Mouse (Mus musculus) large intestine, adult 2 months (tissue): ENCODE measurements around the gene Vars. TPM values are rescaled to one million over a fixed set of nuclear protein-coding genes. Genes with fewer than 3 reads are reported as not detected.
"Not testable (repeated sequence)": the region's sequence is repeated elsewhere in the genome, so short reads cannot be mapped to it uniquely, and the experiment has no call there.

Experiments used
- DNase-seq: peaks from one replicate; pipeline ENCODE4 v3.0.0-alpha.2; 2012; ENCODE audit warnings: low read depth, low spot score
- WGBS: fragments of 180-500 bp; shearing (Covaris S2); methylation state at CpG from one replicate; pipeline ENCODE4 v1.1.7; 2018; 5-methylcytosine and 5-hydroxymethylcytosine counted together
- polyA plus RNA-seq: library from polyadenylated mRNA; depleted of rRNA; stranded (reverse); fragments of >200 nt; gene quantifications from 2 replicates; pipeline ENCODE4 v1.2.3, GENCODE M21; 2012

Vars gene
- polyA plus RNA-seq, 1 experiment = 104 TPM

DNA sequence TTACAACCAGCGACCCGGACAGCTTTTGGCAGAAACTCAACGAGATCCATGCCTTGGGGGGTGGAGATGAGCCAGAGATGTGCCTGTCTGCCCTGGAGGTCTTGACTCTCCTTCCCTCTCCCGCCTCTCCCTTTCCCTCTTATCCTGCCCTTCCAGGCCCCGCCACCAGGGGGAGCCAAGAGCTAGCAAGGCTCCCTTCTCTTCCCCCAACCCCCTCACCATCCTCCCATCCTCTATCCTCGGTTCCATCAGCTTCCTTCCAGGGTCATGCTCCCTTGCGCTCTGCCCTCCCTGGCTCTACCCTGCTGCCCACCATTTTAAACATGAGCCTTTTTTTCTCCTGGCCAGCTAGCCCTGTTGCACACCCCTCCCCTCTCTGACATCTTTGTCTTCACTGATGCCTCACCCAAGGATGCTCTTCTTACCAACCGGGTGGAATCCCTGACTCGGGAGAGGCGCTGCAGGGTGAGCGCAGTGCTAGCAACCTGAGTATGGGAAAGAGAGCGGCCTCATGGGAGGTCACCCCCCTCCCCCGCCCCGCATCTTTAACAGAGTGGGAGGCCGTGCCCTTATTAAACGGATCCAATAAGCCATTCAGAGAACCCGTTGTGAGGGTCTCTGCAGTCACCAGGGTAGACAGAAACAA, 20.5 kb downstream of the Vars start:
- no peak for DNase-seq
- 24% methylated on average over 17 of the region's 17 CpGs for whole genome bisulfite sequencing

DNA sequence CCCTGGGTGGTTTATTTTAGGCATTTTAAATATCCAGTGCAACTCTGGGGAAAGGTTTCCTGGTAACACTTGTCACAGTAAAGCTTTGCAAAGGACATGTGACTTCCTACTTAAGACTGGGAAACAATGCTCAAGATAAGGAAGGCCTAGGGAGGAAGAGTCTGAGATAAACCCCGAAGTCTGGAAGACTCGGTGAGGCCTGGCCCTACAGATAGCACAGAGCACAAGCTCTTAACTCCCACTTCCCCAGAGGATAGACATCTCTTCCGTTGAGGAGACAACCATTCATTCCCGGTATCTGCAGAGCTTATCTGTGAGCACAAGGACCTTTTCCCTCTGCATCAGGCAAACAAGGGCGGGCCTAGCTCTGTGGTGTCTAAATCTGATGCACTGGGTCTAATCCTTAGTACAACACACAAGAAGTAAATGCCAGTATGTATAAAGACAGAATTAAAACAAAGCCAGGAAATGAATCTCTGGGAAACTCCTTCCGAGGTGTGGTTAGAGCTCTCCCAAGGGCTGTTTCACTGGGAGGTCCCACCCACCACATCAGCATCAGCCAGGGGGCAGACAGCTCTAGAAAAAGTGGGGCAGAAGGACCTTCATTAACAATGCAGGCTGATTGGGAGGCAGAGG, 21.2 kb downstream of the Vars start:
- 54% methylated on average over 6 of the region's 6 CpGs for WGBS
- DNase-seq = no peak

DNA sequence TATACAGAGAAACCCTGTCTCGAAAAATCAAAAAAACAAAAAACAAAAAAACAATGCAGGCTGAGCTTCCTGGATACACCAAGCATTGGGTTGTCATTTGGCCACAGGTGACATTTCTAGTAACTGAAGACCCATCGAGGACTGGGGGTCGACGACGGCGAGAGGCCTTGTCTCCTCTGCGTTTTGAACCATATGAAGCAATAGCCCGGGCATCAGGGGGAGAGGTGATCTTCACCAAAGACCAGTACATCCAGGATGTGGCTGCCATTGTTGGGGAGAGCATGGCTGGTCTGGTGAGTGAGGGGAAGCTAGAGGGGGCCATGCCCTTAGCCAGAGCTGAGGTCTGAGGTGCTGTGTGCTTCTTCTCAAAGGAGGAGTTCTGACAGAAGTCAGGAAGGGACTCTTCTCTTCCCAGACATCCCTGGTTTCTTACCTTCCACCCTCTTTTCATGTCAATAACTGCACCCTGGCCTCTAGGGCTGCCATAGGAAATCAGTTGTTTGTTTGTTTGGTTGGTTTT, 21.8 kb downstream of the Vars start:
- no peak for DNase-seq
- 92% methylated on average over 8 of the region's 8 CpGs for WGBS

DNA sequence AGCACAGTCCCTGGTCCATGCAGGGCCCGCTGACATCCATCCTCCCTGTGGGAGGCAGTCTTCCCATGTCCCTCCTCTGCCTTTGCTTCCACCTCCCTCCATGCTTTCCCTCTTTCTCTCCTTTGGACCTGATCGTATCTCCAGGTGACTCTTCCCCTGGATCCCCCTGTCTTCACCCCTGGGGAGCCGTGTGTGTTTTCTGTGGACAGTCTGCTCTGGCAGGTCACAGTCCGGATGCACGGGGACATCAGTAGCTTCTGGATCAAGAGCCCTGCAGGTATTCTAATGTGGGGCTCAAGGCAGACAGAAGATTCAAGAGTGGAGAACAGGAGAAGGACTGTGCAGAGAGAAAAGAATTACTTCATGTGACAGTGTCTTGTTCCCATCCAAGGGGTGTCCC, 22.4 kb downstream of the Vars start:
- 84% methylated on average over 5 of the region's 5 CpGs for WGBS
- no peak for DNase-seq

DNA sequence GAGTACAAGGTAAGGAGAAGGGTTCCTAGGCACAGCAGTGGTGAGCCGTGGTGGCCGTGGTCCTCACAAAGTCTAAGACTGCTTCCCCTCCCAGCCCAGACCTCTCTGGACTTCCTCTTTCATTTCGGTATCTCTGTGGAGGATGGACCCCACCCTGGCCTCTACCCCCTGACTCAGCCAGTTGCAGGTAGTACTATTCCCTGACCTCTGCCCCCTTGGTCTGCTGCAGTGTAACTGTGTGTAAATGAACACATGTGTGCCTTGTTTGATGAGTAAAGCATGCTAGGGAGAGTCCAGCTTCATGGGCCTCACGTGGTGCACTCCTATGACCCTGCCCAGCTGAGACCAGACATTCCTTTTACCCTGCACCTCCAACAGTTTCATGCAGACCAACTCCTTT, 23.0 kb downstream of the Vars start:
- WGBS = 47% methylated on average over 4 of the region's 4 CpGs
- DNase-seq = no peak

DNA sequence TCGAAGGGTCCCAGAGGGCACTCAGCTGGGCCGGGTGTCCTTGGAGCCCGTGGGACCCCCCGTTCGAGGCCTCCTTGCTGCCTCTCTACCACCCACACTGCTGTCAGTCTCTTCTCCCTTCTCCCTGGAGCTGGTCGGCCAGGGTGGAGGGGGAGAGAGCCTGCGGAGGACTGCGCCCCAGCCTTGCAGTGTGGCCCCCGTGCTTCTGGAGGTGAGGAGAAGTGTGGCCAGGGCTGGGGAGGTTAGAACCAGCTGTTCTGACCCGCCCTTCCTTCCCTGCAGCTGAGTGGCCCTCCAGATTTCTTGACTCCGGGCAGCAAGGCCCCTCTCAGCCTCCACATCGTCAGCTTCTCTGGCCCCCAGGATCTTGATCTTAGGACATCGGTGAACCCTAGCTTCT, 23.5 kb downstream of the Vars start:
- 68% methylated on average over 13 of the region's 13 CpGs for WGBS
- no peak for DNase-seq

DNA sequence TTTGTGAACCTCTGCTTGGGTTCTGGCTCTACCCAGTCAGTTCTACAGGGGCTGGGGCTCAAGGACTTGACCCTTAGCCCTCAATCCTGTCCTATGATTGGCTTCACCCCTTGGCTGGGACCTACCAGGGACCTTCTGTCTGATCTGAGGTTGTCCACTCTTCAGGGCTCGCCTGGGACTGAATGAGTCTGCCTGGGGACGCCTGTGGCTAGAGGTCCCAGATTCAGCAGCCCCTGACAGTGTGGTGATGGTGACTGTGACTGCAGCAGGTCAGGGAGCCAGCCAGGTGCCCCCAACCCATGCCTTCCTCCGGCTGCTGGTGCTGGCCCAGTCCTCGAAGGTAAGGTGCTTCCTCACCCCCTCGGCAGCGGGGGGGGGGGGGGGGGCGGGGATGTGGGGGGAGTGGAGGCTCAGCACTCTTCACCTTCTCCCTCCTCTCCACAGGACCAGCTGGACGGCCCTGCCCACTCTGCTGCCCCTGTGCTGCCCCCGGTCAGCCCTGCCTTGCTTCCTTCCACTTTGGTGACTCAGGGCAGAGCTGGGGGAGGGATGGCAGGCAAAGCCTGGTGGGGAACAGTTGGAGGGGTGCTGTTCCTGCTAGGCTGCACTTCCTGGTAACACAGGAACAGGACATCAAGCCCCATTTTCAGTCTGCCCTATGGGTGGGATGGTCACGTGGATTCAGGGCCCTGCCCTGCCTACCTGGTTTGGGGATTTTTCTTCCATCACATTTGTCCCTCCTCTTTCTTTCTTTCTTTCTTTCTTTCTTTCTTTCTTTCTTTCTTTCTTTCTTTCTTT, 24.1 kb downstream of the Vars start:
- 70% methylated on average over 10 of the region's 10 CpGs for WGBS
- DNase-seq = no peak

DNA sequence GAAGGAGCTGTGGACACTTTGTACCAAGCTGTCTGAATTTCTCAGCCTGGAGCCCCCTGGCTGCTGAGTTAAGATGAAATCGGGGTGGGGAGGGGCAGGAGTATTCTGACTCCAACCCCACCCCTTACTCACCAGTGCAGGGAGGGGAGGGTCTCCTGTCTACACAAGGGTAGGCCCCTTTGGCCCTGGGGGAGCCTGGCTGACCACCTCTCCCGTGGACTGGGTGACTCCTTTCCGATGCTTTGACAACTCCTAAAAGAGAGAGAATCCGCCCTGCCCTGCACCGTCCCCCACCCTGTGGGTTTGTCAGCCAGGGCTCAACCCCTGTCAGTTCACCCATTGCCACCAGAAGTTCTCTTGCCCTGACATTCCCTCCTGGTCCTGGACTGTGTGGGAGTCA, 25.4 kb downstream of the Vars start:
- no peak for DNase-seq
- WGBS = 81% methylated on average over 5 of the region's 5 CpGs

DNA sequence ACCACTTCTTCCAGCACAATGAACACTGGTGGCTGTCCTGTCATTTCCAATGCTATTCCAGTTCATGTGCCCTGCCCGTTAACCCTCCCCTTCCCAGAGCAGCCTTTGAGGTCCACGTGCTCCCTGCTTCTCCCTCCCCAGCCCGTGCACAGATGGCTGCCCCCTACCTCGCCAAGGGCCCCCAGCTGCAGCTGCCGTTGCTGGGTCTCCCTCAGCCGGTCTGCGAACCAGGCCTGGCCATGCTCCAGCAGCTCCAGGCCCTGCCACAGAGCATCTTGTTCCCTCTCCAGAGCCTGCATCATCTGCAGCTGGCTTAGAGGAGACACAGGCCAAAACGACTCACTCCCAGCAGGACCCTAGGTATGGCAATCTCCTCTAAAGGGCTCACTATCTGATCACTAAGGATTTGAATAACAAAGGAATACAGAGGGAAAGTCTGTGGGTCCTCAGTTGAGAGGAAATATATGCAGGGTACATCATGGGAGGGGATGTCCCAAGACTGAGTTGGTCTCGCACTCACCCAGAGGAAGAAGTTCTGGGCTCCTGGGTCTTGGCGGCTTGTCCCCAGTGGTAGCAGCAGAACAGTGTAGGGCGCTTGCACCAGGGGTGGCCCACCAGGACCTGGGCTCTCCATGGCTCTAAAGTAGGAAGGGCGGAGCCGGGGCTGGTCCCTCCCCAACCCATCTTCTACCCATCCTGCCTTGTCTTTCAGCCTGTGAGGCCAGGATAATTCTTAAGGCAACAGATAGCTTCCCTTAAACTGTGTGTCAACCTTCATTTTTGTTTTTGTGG, 26.7 kb downstream of the Vars start, which contains the start of gene Sapcd1:
Gene Sapcd1, minus strand, starts transcription at position 740 of the 792 bp plus-strand sequence.
- WGBS = 63% methylated on average over 13 of the region's 13 CpGs
- DNase-seq = no peak

DNA sequence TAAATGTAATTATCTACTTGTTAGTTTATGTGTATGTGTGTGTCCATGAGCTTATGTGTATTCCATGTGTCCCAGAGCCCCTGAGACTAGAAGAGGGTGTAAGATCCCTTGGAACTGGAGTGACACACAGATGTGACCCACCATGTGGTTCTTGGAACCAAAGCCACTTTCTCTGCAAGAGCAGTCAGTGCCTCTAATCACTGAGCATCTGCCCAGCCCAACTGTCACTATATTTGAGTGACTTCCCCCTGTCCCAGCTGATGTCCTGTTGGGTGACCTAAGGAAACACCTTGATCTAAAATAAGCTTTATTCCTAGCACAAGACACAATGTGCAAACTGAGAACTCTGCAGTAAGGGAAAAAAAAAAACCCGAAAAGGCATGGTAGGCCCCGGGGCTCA, 27.5 kb downstream of the Vars start:
- 90% methylated on average over 2 of the region's 2 CpGs for WGBS

DNA sequence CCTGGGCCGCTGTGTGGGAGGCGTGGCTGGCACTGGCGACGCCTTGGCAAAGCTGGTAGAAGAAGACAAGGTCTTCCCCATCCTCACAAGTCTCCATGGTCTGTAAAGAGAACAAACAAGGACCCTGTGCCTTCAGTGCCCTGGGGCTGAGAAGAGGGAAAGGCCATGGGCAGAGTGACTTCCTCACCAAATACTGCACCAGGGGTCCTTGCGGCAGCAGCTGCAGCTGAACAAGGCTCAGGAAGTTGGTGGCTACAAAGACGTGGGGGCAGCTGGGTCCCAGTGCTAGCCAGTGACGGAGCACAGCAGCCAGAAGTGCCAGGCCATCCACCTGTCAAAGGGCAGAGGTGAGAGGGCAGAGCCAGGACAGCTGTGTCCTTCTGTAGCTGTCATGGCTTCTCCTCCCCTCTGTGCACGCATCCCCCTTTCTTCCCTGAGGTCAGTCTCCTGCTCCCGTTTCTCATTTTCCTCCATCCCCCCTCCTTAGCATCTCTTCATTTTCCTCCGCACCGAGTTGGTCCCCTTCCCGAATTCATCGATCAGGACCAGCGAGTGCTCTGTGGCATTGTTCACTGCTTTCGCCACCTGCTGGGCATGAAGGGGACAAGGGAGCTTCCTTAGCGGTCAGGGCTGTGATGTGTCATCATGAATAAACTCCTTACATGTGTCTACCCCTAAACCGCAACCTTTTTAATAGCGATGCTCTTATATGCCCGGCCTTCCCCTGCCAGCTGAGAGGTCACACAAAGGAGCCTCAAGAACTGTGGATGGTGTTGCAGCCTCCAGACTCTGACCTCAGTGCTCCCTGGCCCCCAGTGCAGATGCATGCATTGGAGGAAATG, 29.1 kb downstream of the Vars start:
- no peak for DNase-seq
- 42% methylated on average over 19 of the region's 19 CpGs for WGBS

More for the DNA sequence above, 27.5 kb downstream of the Vars start:
- DNase-seq = no peak

DNA sequence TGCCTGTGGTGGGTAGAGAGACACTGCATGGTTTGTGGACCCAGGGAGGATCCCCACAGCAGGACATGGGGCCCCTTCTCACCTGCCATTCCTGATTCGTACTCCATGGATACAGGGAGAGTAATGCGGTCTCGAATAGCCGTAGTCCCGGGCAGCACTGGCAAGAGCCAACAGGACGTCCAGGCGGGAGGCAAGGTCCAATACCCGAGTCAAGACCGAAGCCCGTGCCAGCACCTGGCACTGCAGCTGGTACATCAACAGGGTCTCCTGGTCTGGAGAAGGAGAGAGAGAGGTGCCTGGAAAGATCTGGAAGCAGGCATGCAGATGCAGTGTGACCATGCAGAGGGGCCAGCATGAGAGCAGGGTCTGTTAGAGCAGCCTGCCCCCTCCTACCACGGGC, 30.5 kb downstream of the Vars start:
- DNase-seq = no peak
- WGBS = 87% methylated on average over 11 of the region's 11 CpGs

DNA sequence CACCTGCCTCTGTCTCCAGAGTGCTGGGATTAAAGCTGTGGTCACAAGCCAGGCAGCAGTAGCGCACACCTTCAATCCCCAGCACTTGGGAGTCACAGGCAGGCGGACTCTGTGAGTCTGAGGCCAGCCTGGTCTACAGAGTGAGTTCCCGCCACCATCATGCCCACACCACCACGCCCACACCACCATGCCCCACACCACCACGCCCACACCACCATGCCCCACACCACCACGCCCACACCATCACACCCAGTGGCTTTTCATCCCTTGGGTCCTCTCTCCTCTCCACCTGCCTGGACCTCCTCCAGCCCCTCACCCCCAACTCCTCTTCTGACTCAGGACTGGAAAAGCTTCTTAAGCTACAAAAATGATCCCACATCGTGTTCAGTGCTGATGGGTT, 31.1 kb downstream of the Vars start:
- WGBS = 68% methylated on average over 7 of the region's 7 CpGs
- DNase-seq = no peak

DNA sequence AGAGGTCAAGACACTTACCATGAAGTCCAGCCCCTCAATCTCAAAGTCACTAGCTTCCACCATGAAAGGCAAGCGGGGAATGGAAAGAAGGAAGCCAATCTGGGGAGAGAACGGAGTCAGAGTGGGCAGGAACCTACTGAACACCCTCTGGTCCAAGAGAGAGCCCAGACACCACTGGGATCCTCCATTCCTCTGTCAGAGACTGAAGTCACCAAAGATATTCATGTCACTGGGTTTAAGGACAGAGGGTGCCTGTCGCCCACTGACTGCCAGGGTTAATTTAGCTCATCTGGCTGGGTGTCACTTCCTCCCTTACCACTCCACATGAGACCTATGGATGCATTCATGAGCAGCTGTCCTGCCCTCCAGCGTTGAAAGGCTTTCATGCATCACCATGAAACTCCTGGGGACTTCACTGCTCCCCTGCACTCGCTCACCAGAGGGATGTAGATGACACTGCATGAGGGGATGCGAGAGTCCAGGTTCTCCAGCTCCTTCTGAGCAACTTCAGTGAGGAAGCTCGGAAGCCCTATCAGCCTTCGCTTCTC, 31.6 kb downstream of the Vars start:
- no peak for DNase-seq
- 72% methylated on average over 8 of the region's 8 CpGs for WGBS

DNA sequence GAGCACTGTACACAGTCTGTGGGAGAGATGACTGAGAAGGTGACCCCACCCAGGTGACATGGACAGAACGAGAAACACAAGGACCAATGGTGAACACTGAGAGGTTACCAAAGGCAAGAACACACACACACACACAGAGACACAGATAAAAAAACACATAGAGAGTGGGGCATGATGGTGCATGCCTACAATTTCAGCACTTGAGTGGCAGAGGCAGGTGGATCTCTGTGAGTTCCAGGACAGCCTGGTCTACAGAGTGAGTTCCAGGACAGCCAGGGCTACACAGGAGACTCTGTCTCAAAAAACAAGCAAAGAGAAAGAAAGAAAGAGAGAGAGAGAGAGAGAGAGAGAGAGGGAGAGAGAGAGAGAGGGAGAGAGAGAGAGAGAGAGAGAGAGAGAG, 32.9 kb downstream of the Vars start:
- 47% methylated on average over 1 of the region's 1 CpGs for whole genome bisulfite sequencing
- DNase-seq = not testable (repeated sequence)

DNA sequence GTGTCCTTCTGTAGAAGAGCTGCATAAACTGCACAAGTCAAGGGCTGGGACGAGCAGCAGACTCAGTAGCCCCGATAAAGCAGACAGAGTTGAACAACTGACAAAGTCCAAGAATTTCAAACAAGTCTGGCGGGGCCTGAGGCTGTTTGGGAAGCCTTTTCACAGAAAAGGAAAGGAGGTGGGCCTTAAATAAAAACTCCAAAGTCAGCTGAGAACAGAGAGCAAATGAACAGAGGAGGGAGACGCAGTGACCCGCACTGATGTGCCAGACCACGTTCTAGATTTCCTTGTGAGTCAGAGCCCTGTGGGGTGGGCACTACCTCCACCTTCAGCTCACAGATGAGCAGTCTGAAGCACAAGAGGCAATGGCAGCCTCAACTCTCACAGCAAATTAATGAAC, 34.1 kb downstream of the Vars start:
- WGBS = 53% methylated on average over 6 of the region's 6 CpGs
- no peak for DNase-seq

DNA sequence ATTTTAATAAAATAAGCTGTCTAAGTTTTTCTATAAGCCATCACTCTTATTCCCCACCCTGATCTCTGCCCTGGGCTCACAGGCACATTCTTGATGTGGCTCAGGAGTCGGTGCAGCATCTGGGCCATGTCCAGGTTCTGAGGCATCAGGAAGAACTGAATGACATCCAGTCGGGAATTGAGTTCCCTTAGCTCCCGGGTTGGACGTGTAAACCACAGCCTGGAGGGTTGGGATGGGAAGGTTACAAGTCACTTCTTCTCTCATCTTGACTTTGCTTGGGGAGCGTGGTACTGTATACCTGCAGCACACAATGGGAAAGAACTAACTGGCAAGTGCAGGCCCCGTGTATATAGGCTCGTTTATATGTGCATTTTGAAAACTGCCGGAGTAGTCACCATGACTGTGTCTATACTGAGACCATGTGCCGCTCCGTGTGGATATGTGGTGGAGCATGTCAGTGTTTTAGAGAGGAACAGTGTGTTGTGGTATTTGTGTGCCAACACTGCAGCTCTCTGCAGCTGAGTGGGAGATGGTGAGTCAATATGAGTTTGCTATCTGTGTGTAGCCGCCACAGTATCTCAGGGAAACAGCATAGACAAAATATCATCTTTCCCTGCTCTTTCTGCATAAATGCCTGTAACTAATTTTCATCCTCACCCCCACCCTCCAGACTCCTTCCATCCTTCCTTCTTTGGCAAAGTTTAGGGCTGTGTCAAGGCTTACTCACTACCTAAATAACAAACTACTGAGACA, 38.5 kb downstream of the Vars start:
- 89% methylated on average over 11 of the region's 11 CpGs for WGBS
- DNase-seq = no peak

DNA sequence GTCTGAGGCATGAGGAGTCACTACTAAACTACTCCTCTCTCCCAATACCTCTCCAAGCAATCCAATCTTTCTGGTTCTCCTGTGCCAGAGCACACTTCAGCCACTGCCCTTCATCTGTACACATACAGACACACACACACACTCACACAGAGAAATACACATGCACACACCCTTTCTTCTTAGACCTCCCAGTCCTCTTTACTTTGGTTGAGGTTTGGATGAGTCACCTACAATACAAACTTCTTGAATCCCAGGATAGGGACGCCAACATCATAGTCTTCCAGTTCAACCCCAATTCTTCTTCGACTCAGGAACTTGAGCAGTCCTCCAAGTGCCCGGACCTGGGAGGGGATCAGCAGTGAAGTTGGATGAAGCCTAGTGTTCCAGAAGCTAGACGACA, 43.0 kb downstream of the Vars start:
- no peak for DNase-seq
- WGBS = 45% methylated on average over 4 of the region's 4 CpGs
